Mouse (Mus musculus): ENCODE data around the gene Nadsyn1. TPM values are rescaled to one million over a fixed set of nuclear protein-coding genes. Genes with fewer than 3 reads are reported as not detected.

Nadsyn1 gene
- polyA plus RNA-seq, 1 experiment from 2014 or later: 7.5 TPM

- 69% methylated on average over 3 of the region's 3 CpGs for WGBS
- no peak for DNase-seq (ENCODE audit: low spot score)
- Histone ChIP-seq H3K9ac (replicated peaks; ENCODE audit: low read length) (no peak overlapping the region), H3K27ac (replicated peaks; ENCODE audit: low read depth, low read length) (no peak overlapping the region), H3K27me3 (ENCODE audit: control insufficient read depth, insufficient read depth, low read length) (peaks cover 5% of the 10 kb centered on the region; the same call in 1 of the 2 replicates), H3K36me3 (replicated peaks; ENCODE audit: control insufficient read depth, insufficient read depth, low read depth, low read length) (no peaks in the 10 kb centered on the region), H3K4me2 (ENCODE audit: low read depth, low read length) (no peak overlapping the region), H3K4me3 (ENCODE audit: low read depth, low read length) (no peak overlapping the region), H3K9me3 (replicated peaks; ENCODE audit: control insufficient read depth, low read length) (no peaks in the 10 kb centered on the region), H3K4me1 (ENCODE audit: control insufficient read depth, insufficient read depth, low read length) (no peaks in the 10 kb centered on the region; the same call in 1 of the 2 replicates)
- no peak for ATAC-seq (replicated peaks; ENCODE audit: insufficient number of reproducible peaks, low FRiP score, low TSS enrichment, low read depth)
Measured at GRCm38 (mm10) chr7:143757696-143758095, 65.0 kb downstream of the Nadsyn1 start.

GRCm38 (mm10) chr7:143757027-143757390 lies 65.6 kb downstream of the Nadsyn1 start:
- H3K9me3 ChIP-seq (replicated peaks; ENCODE audit: control insufficient read depth, low read length): no peaks in the 10 kb centered on the region
- ATAC-seq (replicated peaks; ENCODE audit: insufficient number of reproducible peaks, low FRiP score, low TSS enrichment, low read depth) (peak; percentile 84), DNase-seq (ENCODE audit: low spot score) (peak; percentile 88)
- peak overlapping the region; percentile 47 for H3K9ac ChIP-seq (replicated peaks; ENCODE audit: low read length)
- 6% methylated on average over 15 of the region's 15 CpGs for WGBS
- no peaks in the 10 kb centered on the region; the same call in 1 of the 2 replicates for H3K4me1 ChIP-seq (ENCODE audit: control insufficient read depth, insufficient read depth, low read length)
- H3K36me3 ChIP-seq (replicated peaks; ENCODE audit: control insufficient read depth, insufficient read depth, low read depth, low read length): no peaks in the 10 kb centered on the region
- H3K4me3 ChIP-seq (ENCODE audit: low read depth, low read length): peak overlapping the region; percentile 29
- peak overlapping the region; percentile 70 for H3K4me2 ChIP-seq (ENCODE audit: low read depth, low read length)
- H3K27ac ChIP-seq (replicated peaks; ENCODE audit: low read depth, low read length): no peak overlapping the region
- peaks cover 5% of the 10 kb centered on the region; the same call in 1 of the 2 replicates for H3K27me3 ChIP-seq (ENCODE audit: control insufficient read depth, insufficient read depth, low read length)

- Histone ChIP-seq H3K4me3 (ENCODE audit: low read depth, low read length) (peak within 1 kb of the TSS; percentile 29), H3K4me2 (ENCODE audit: low read depth, low read length) (peak within 1 kb of the TSS; percentile 70), H3K36me3 (replicated peaks; ENCODE audit: control insufficient read depth, insufficient read depth, low read depth, low read length) (no peaks in the 10 kb centered on the region), H3K27me3 (ENCODE audit: control insufficient read depth, insufficient read depth, low read length) (peaks cover 5% of the 10 kb centered on the region; the same call in 1 of the 2 replicates), H3K27ac (replicated peaks; ENCODE audit: low read depth, low read length) (no peak within 1 kb of the TSS), H3K9ac (replicated peaks; ENCODE audit: low read length) (peak within 1 kb of the TSS; percentile 47), H3K9me3 (replicated peaks; ENCODE audit: control insufficient read depth, low read length) (no peaks in the 10 kb centered on the region), H3K4me1 (ENCODE audit: control insufficient read depth, insufficient read depth, low read length) (no peaks in the 10 kb centered on the region; the same call in 1 of the 2 replicates)
- ATAC-seq (replicated peaks; ENCODE audit: insufficient number of reproducible peaks, low FRiP score, low TSS enrichment, low read depth) (no peak), DNase-seq (ENCODE audit: low spot score) (no peak)
- WGBS: 27% methylated on average over 22 of the region's 22 CpGs
Measured at GRCm38 (mm10) chr7:143756125-143757026, 66.3 kb downstream of the Nadsyn1 start, which contains the start of gene Osbpl5. Gene Osbpl5 (minus strand): TSS chr7:143756985.

GRCm38 (mm10) chr7:143755357-143756124 lies 67.1 kb downstream of the Nadsyn1 start:
- peaks cover 5% of the 10 kb centered on the region; the same call in 1 of the 2 replicates for H3K27me3 ChIP-seq (ENCODE audit: control insufficient read depth, insufficient read depth, low read length)
- ATAC-seq (replicated peaks; ENCODE audit: insufficient number of reproducible peaks, low FRiP score, low TSS enrichment, low read depth): no peak

GRCm38 (mm10) chr7:143753990-143754715 lies 68.5 kb downstream of the Nadsyn1 start:
- no peak overlapping the region for H3K9ac ChIP-seq (replicated peaks; ENCODE audit: low read length)
- no peaks in the 10 kb centered on the region; the same call in 1 of the 2 replicates for H3K4me1 ChIP-seq (ENCODE audit: control insufficient read depth, insufficient read depth, low read length)
- ATAC-seq (replicated peaks; ENCODE audit: insufficient number of reproducible peaks, low FRiP score, low TSS enrichment, low read depth) (no peak), DNase-seq (ENCODE audit: low spot score) (peak; percentile 79)
- H3K36me3 ChIP-seq (replicated peaks; ENCODE audit: control insufficient read depth, insufficient read depth, low read depth, low read length): no peaks in the 10 kb centered on the region
- no peak overlapping the region for H3K4me3 ChIP-seq (ENCODE audit: low read depth, low read length)
- H3K27me3 ChIP-seq (ENCODE audit: control insufficient read depth, insufficient read depth, low read length): peaks cover 5% of the 10 kb centered on the region; the same call in 1 of the 2 replicates
- 50% methylated on average over 5 of the region's 5 CpGs for WGBS
- H3K27ac ChIP-seq (replicated peaks; ENCODE audit: low read depth, low read length): no peak overlapping the region
- no peaks in the 10 kb centered on the region for H3K9me3 ChIP-seq (replicated peaks; ENCODE audit: control insufficient read depth, low read length)
- H3K4me2 ChIP-seq (ENCODE audit: low read depth, low read length): no peak overlapping the region

More at GRCm38 (mm10) chr7:143755357-143756124, 67.1 kb downstream of the Nadsyn1 start:
- H3K9ac ChIP-seq (replicated peaks; ENCODE audit: low read length): no peak overlapping the region
- no peak overlapping the region for H3K4me2 ChIP-seq (ENCODE audit: low read depth, low read length)
- H3K36me3 ChIP-seq (replicated peaks; ENCODE audit: control insufficient read depth, insufficient read depth, low read depth, low read length): no peaks in the 10 kb centered on the region
- H3K4me3 ChIP-seq (ENCODE audit: low read depth, low read length): no peak overlapping the region
- no peak overlapping the region for H3K27ac ChIP-seq (replicated peaks; ENCODE audit: low read depth, low read length)
- no peaks in the 10 kb centered on the region; the same call in 1 of the 2 replicates for H3K4me1 ChIP-seq (ENCODE audit: control insufficient read depth, insufficient read depth, low read length)
- no peak for DNase-seq (ENCODE audit: low spot score)
- no peaks in the 10 kb centered on the region for H3K9me3 ChIP-seq (replicated peaks; ENCODE audit: control insufficient read depth, low read length)
- WGBS: 74% methylated on average over 9 of the region's 9 CpGs

- Histone ChIP-seq H3K27me3 (ENCODE audit: control insufficient read depth, insufficient read depth, low read length) (peaks cover 5% of the 10 kb centered on the region; the same call in 1 of the 2 replicates), H3K27ac (replicated peaks; ENCODE audit: low read depth, low read length) (no peak overlapping the region), H3K9ac (replicated peaks; ENCODE audit: low read length) (no peak overlapping the region), H3K4me1 (ENCODE audit: control insufficient read depth, insufficient read depth, low read length) (no peaks in the 10 kb centered on the region; the same call in 1 of the 2 replicates), H3K9me3 (replicated peaks; ENCODE audit: control insufficient read depth, low read length) (no peaks in the 10 kb centered on the region), H3K36me3 (replicated peaks; ENCODE audit: control insufficient read depth, insufficient read depth, low read depth, low read length) (no peaks in the 10 kb centered on the region), H3K4me2 (ENCODE audit: low read depth, low read length) (no peak overlapping the region), H3K4me3 (ENCODE audit: low read depth, low read length) (no peak overlapping the region)
- DNase-seq (ENCODE audit: low spot score) (no peak), ATAC-seq (replicated peaks; ENCODE audit: insufficient number of reproducible peaks, low FRiP score, low TSS enrichment, low read depth) (no peak)
- WGBS: 80% methylated on average over 3 of the region's 3 CpGs
Measured at GRCm38 (mm10) chr7:143752606-143753005, 70.0 kb downstream of the Nadsyn1 start.

GRCm38 (mm10) chr7:143752056-143752455 lies 70.6 kb downstream of the Nadsyn1 start:
- Histone ChIP-seq H3K27me3 (ENCODE audit: control insufficient read depth, insufficient read depth, low read length) (peaks cover 5% of the 10 kb centered on the region; the same call in 1 of the 2 replicates), H3K9ac (replicated peaks; ENCODE audit: low read length) (no peak overlapping the region)
- WGBS: 61% methylated on average over 4 of the region's 4 CpGs

More at GRCm38 (mm10) chr7:143752056-143752455, 70.6 kb downstream of the Nadsyn1 start:
- no peak overlapping the region for H3K4me3 ChIP-seq (ENCODE audit: low read depth, low read length)
- no peaks in the 10 kb centered on the region; the same call in 1 of the 2 replicates for H3K4me1 ChIP-seq (ENCODE audit: control insufficient read depth, insufficient read depth, low read length)
- DNase-seq (ENCODE audit: low spot score) (no peak), ATAC-seq (replicated peaks; ENCODE audit: insufficient number of reproducible peaks, low FRiP score, low TSS enrichment, low read depth) (no peak)
- H3K4me2 ChIP-seq (ENCODE audit: low read depth, low read length): no peak overlapping the region
- H3K36me3 ChIP-seq (replicated peaks; ENCODE audit: control insufficient read depth, insufficient read depth, low read depth, low read length): no peaks in the 10 kb centered on the region
- H3K9me3 ChIP-seq (replicated peaks; ENCODE audit: control insufficient read depth, low read length): no peaks in the 10 kb centered on the region
- no peak overlapping the region for H3K27ac ChIP-seq (replicated peaks; ENCODE audit: low read depth, low read length)

Data from embryonic facial prominence, embryonic 11.5 days (tissue).